Mouse (Mus musculus) heart, postnatal 25 days (tissue): ENCODE measurements around the gene Kifc5b. TPM values are rescaled to one million over a fixed set of nuclear protein-coding genes. Genes with fewer than 3 reads are reported as not detected.
"Not testable (repeated sequence)": the region's sequence is repeated elsewhere in the genome, so short reads cannot be mapped to it uniquely, and the experiment has no call there.

ENCODE experiments used
- DNase-seq: peaks from one replicate; pipeline ENCODE4 v3.0.0; 2022; ENCODE audit warnings: low spot score
- intact Hi-C: fragments of 180-260 bp; cut with DNase I; formaldehyde crosslinking; loops from one replicate; pipeline ENCODE4 v1.15.1; 2025
- total RNA-seq, 2 experiments: library from RNA; stranded (reverse); gene quantifications; 2 replicates each; pipeline ENCODE4 v1.2.3; 2021

Kifc5b gene
- total RNA-seq, 2 experiments from 2014 or later: 0.44 to 0.48 TPM

- intact Hi-C loops: loop anchor here (10.0 kb wide), 1 partner anchor 60 kb away; the partner anchor contains the start of gene Zbtb9
- no peak for DNase-seq
These were observed 1.6 kb upstream of the Kifc5b start for GRCm38 (mm10) chr17:26915248-26915647.

GRCm38 (mm10) chr17:26917560-26917959, 669 bp downstream of the Kifc5b start:
- intact Hi-C loops: loop anchor here (10.0 kb wide), 1 partner anchor 57 kb away; the partner anchor contains the start of gene Zbtb9

GRCm38 (mm10) chr17:26918343-26918742, 1.5 kb downstream of the Kifc5b start:
- intact Hi-C loops: loop anchor here (10.0 kb wide), 1 partner anchor 56 kb away; the partner anchor contains the start of gene Zbtb9
- DNase-seq: no peak

More at GRCm38 (mm10) chr17:26917560-26917959, 669 bp downstream of the Kifc5b start:
- not testable (repeated sequence) for DNase-seq

GRCm38 (mm10) chr17:26919516-26919915, 2.6 kb downstream of the Kifc5b start:
- intact Hi-C loops: loop anchor here (10.0 kb wide), 1 partner anchor 55 kb away; the partner anchor contains the start of gene Zbtb9
- not testable (repeated sequence) for DNase-seq

GRCm38 (mm10) chr17:26922368-26922767, 5.5 kb downstream of the Kifc5b start:
- DNase-seq: not testable (repeated sequence)
- intact Hi-C loops: loop anchor here (10.0 kb wide), 1 partner anchor 182 kb away; no protein-coding TSS in a partner anchor

GRCm38 (mm10) chr17:26925414-26925813, 8.5 kb downstream of the Kifc5b start:
- intact Hi-C loops: loop anchor here (10.0 kb wide), 1 partner anchor 179 kb away; no protein-coding TSS in a partner anchor

GRCm38 (mm10) chr17:26931795-26932194, 14.9 kb downstream of the Kifc5b start:
- intact Hi-C loops, DNase-seq: not testable (repeated sequence)

More at GRCm38 (mm10) chr17:26925414-26925813, 8.5 kb downstream of the Kifc5b start:
- not testable (repeated sequence) for DNase-seq

- peak; percentile 93 for DNase-seq
- intact Hi-C loops: no loop called here
These were observed 16.0 kb downstream of the Kifc5b start, which contains the start of gene Phf1 for GRCm38 (mm10) chr17:26932839-26933398. TSS of gene Phf1 (plus strand) at chr17:26933052.

- intact Hi-C loops: no loop called here
- no peak for DNase-seq
These were observed 16.5 kb downstream of the Kifc5b start for GRCm38 (mm10) chr17:26933419-26933818.

- intact Hi-C loops: no loop called here
- DNase-seq: no peak
These were observed 17.3 kb downstream of the Kifc5b start for GRCm38 (mm10) chr17:26933885-26934827.

GRCm38 (mm10) chr17:26935027-26935426, 18.1 kb downstream of the Kifc5b start:
- DNase-seq: no peak
- intact Hi-C loops: no loop called here

GRCm38 (mm10) chr17:26936453-26936852, 19.6 kb downstream of the Kifc5b start:
- intact Hi-C loops: no loop called here
- no peak for DNase-seq

- intact Hi-C loops: no loop called here
- DNase-seq: no peak
These were observed 20.2 kb downstream of the Kifc5b start for GRCm38 (mm10) chr17:26936921-26937695.

GRCm38 (mm10) chr17:26937883-26938695, 21.2 kb downstream of the Kifc5b start:
- intact Hi-C loops: no loop called here
- no peak for DNase-seq

GRCm38 (mm10) chr17:26938731-26939130, 21.8 kb downstream of the Kifc5b start:
- intact Hi-C loops: no loop called here
- no peak for DNase-seq

GRCm38 (mm10) chr17:26939178-26939972, 22.5 kb downstream of the Kifc5b start, which contains the start of gene Cuta:
TSS of gene Cuta (minus strand) at chr17:26939569.
- intact Hi-C loops: no loop called here
- peak; percentile 100 for DNase-seq

- no peak for DNase-seq
- intact Hi-C loops: no loop called here
These were observed 23.0 kb downstream of the Kifc5b start for GRCm38 (mm10) chr17:26939973-26940300.
